Mouse (Mus musculus) MEL (cell line): Measurements from ENCODE around the gene Adap1. TPM values are rescaled to one million over a fixed set of nuclear protein-coding genes. Genes with fewer than 3 reads are reported as not detected.

Source experiments
- DNase-seq: peaks from one replicate; pipeline ENCODE4 v3.0.0; 2011; ENCODE audit warnings: low read depth, low spot score
- H3K27ac ChIP-seq: 2 replicates; pipeline ENCODE4 v1.5.1; 2012; ENCODE audit warnings: low read depth, mild to moderate bottlenecking, control low read depth, low read length, moderate library complexity; ENCODE audit not compliant: control insufficient read depth
- H3K27me3 ChIP-seq, 2 experiments: fragments of 150-350 bp in 1 of 2; sonication (generic) in 1 of 2; 2 replicates each; pipeline ENCODE4 v1.6.1; 2012; ENCODE audit warnings: low read length in 2 of 2, mild to moderate bottlenecking in 2 of 2, improper control_type of control experiment in 1 of 2, moderate library complexity in 1 of 2; ENCODE audit not compliant: insufficient read depth in 2 of 2, control insufficient read depth in 1 of 2
- H3K36me3 ChIP-seq, 2 experiments: 2 replicates each; pipeline ENCODE4 v1.6.1; 2012 to 2014; ENCODE audit warnings: low read length in 2 of 2, improper control_type of control experiment in 1 of 2, inconsistent platforms in 1 of 2, mild to moderate bottlenecking in 1 of 2; ENCODE audit not compliant: insufficient read depth in 2 of 2, control insufficient read depth in 1 of 2
- H3K4me1 ChIP-seq, 2 experiments: fragments of 150-350 bp in 1 of 2; sonication (generic) in 1 of 2; 2 replicates each; pipeline ENCODE4 v1.6.1; 2012; ENCODE audit warnings: low read length in 2 of 2, improper control_type of control experiment in 1 of 2, mild to moderate bottlenecking in 1 of 2; ENCODE audit not compliant: insufficient read depth in 2 of 2, control insufficient read depth in 1 of 2
- H3K4me3 ChIP-seq, 2 experiments: fragments of 150-350 bp in 1 of 2; sonication (generic) in 1 of 2; 2 replicates each; pipeline ENCODE4 v1.5.1; 2012; ENCODE audit warnings: low read depth in 2 of 2, low read length in 2 of 2, mild to moderate bottlenecking in 2 of 2, moderate library complexity in 2 of 2, control low read depth in 1 of 2, improper control_type of control experiment in 1 of 2; ENCODE audit not compliant: control insufficient read depth in 1 of 2, insufficient read depth in 1 of 2
- H3K79me2 ChIP-seq: 2 replicates; pipeline ENCODE4 v1.6.1; 2012; ENCODE audit warnings: mild to moderate bottlenecking, low read length, moderate library complexity; ENCODE audit not compliant: control insufficient read depth, poor library complexity, insufficient read depth
- H3K9ac ChIP-seq: 2 replicates; pipeline ENCODE4 v1.6.1; 2012; ENCODE audit warnings: low read depth, mild to moderate bottlenecking, control low read depth, low read length, moderate library complexity; ENCODE audit not compliant: control insufficient read depth, poor library complexity, severe bottlenecking
- H3K9me3 ChIP-seq: fragments of 150-350 bp; sonication (generic); replicated peaks from 2 replicates; pipeline ENCODE4 v1.6.1; 2012; ENCODE audit warnings: mild to moderate bottlenecking, low read length, improper control_type of control experiment, moderate library complexity; ENCODE audit not compliant: insufficient read depth
- CHD1 ChIP-seq: IDR thresholded peaks from 2 replicates; pipeline ENCODE4 v1.6.1; 2012; ENCODE audit warnings: low read depth, mild to moderate bottlenecking, inconsistent platforms, low read length, improper control_type of control experiment
- CHD2 ChIP-seq: IDR thresholded peaks from 2 replicates; pipeline ENCODE4 v1.6.1; 2011; ENCODE audit warnings: low read length, improper control_type of control experiment
- ETS1 ChIP-seq: IDR thresholded peaks from 2 replicates; pipeline ENCODE4 v1.6.1; 2012; ENCODE audit warnings: low read depth, mild to moderate bottlenecking, inconsistent platforms, low read length, improper control_type of control experiment, moderate library complexity
- GABPA ChIP-seq: IDR thresholded peaks from 2 replicates; pipeline ENCODE4 v1.6.1; 2012; ENCODE audit warnings: low read depth, mild to moderate bottlenecking, inconsistent platforms, low read length, improper control_type of control experiment, moderate library complexity
- JUND ChIP-seq: IDR thresholded peaks from 2 replicates; pipeline ENCODE4 v1.6.1; 2011; ENCODE audit warnings: low read depth, mild to moderate bottlenecking, improper control_type of control experiment, low read length
- KAT2A ChIP-seq: conservative IDR thresholded peaks from 2 replicates; pipeline ENCODE4 v1.6.1; 2012; ENCODE audit warnings: low read depth, low read length, improper control_type of control experiment, inconsistent platforms
- MAX ChIP-seq: IDR thresholded peaks from 2 replicates; pipeline ENCODE4 v1.6.1; 2011; ENCODE audit warnings: low read length, improper control_type of control experiment
- MAZ ChIP-seq: IDR thresholded peaks from 2 replicates; pipeline ENCODE4 v1.6.1; 2012; ENCODE audit warnings: low read depth, mild to moderate bottlenecking, inconsistent platforms, low read length, improper control_type of control experiment
- MEF2A ChIP-seq: IDR thresholded peaks from 2 replicates; pipeline ENCODE4 v1.6.1; 2014; ENCODE audit warnings: low read depth, mild to moderate bottlenecking, inconsistent platforms, low read length, improper control_type of control experiment; ENCODE audit not compliant: poor library complexity, insufficient replicate concordance, severe bottlenecking; ENCODE audit errors: extremely low read depth
- MXI1 ChIP-seq: IDR thresholded peaks from 2 replicates; pipeline ENCODE4 v1.6.1; 2011; ENCODE audit warnings: mild to moderate bottlenecking, low read depth, low read length, improper control_type of control experiment
- MYC ChIP-seq: IDR thresholded peaks from 2 replicates; pipeline ENCODE4 v1.6.1; 2011; ENCODE audit warnings: low read depth, mild to moderate bottlenecking, low read length, improper control_type of control experiment, moderate library complexity
- NELFE ChIP-seq: IDR thresholded peaks from 2 replicates; pipeline ENCODE4 v1.6.1; 2011; ENCODE audit warnings: low read depth, low read length, improper control_type of control experiment
- POLR2A ChIP-seq, 2 experiments: IDR thresholded peaks; 2 replicates each; pipeline ENCODE4 v1.6.1; 2011 to 2012; ENCODE audit warnings: low read length in 2 of 2, mild to moderate bottlenecking in 2 of 2, control low read depth in 1 of 2, improper control_type of control experiment in 1 of 2, low read depth in 1 of 2, moderate library complexity in 1 of 2; ENCODE audit not compliant: control insufficient read depth in 1 of 2, insufficient read depth in 1 of 2, poor library complexity in 1 of 2
- RAD21 ChIP-seq: IDR thresholded peaks from 2 replicates; pipeline ENCODE4 v1.6.1; 2011; ENCODE audit warnings: mild to moderate bottlenecking, low read depth, low read length, improper control_type of control experiment
- SIN3A ChIP-seq: IDR thresholded peaks from 2 replicates; pipeline ENCODE4 v1.6.1; 2012; ENCODE audit warnings: low read length, improper control_type of control experiment, inconsistent platforms
- SMC3 ChIP-seq: IDR thresholded peaks from 2 replicates; pipeline ENCODE4 v1.6.1; 2011; ENCODE audit warnings: low read depth, low read length, improper control_type of control experiment
- TAL1 ChIP-seq: IDR thresholded peaks from 2 replicates; pipeline ENCODE4 v1.6.1; 2012; ENCODE audit warnings: mild to moderate bottlenecking, inconsistent platforms, low read length, moderate library complexity, mixed read lengths
- USF1 ChIP-seq: IDR thresholded peaks from 2 replicates; pipeline ENCODE4 v1.6.1; 2014; ENCODE audit warnings: low read depth, mild to moderate bottlenecking, inconsistent platforms, low read length, improper control_type of control experiment, moderate library complexity
- polyA plus RNA-seq, 2 experiments: library from polyadenylated mRNA; stranded (reverse) in 1 of 2; unstranded in 1 of 2; fragments of >175 nt in 1 of 2; fragments of >200 nt in 1 of 2; gene quantifications; 2 replicates each; pipeline versions ENCODE4 v1.2.1 to v1.2.4; 2012; ENCODE audit warnings: low replicate concordance in 2 of 2, low read depth in 1 of 2; ENCODE audit not compliant: insufficient read length in 2 of 2, insufficient read depth in 1 of 2, missing spikeins in 1 of 2
- total RNA-seq: library from RNA; depleted of rRNA; stranded (reverse); fragments of 300-350 nt; gene quantifications from 2 replicates; pipeline ENCODE4 v1.2.3, GENCODE M21; 2012

The Adap1 gene
- total and polyA plus RNA-seq, 3 experiments: 52.9 to 59.8 TPM; not detected in 1

- no peaks in the 10 kb centered on the region for H3K79me2 ChIP-seq
- no peaks in the 10 kb centered on the region for H3K4me1 ChIP-seq
- H3K9me3 ChIP-seq: no peaks in the 10 kb centered on the region
- no peaks in the 10 kb centered on the region for H3K27me3 ChIP-seq
- H3K36me3 ChIP-seq: no peaks in the 10 kb centered on the region; a peak in 1 of 4 replicates
- peak; percentile 36 for DNase-seq
- H3K9ac ChIP-seq: no peak overlapping the region
- H3K27ac ChIP-seq: no peak overlapping the region
- no peak overlapping the region for H3K4me3 ChIP-seq
- TF ChIP-seq GABPA: no peak
- TF ChIP-seq MYC: peak; percentile 46; the same call in 1 of the 2 replicates
- TF ChIP-seq JUND: no peak
- no peak for TF ChIP-seq SMC3
- 0 out of 2 replicates have a peak, but pooled peaks have one; percentile 20 for TF ChIP-seq MAZ
These were observed 40.4 kb upstream of the Adap1 start for GRCm38 (mm10) chr5:139365827-139366226.

GRCm38 (mm10) chr5:139364911-139365571 is 39.6 kb upstream of the Adap1 start:
- DNase-seq: no peak
- TF ChIP-seq USF1 (no peak), MEF2A (no peak), NELFE (no peak), POLR2A (IDR thresholded peaks at IDR 0.05; ENCODE audit: control insufficient read depth in 1 of 2, insufficient read depth in 1 of 2, low read depth in 1 of 2, low read length in 2 of 2, poor library complexity in 1 of 2) (no peak), CHD2 (no peak), TAL1 (no peak), ETS1 (no peak), RAD21 (no peak), KAT2A (no peak), MXI1 (no peak), CHD1 (no peak), SIN3A (no peak), MAX (no peak)
- no peak overlapping the region for H3K27ac ChIP-seq
- H3K36me3 ChIP-seq: no peaks in the 10 kb centered on the region; a peak in 1 of 4 replicates
- H3K27me3 ChIP-seq: no peaks in the 10 kb centered on the region
- no peaks in the 10 kb centered on the region for H3K79me2 ChIP-seq
- no peaks in the 10 kb centered on the region for H3K4me1 ChIP-seq
- no peaks in the 10 kb centered on the region for H3K9me3 ChIP-seq
- no peak overlapping the region for H3K4me3 ChIP-seq
- H3K9ac ChIP-seq: no peak overlapping the region
